ENCODE assay signal across 8 mouse cellular contexts in genomic region chr9:108001922-108002770, GRCm38 (mm10). TPM values are rescaled to one million over a fixed set of nuclear protein-coding genes. Genes with fewer than 3 reads are reported as not detected.
A peak's percentile ranks its signal among the peaks of the same experiment; 100 is the strongest.
DNase-seq lines count a peak whose midpoint lies in the region; ATAC-seq and TF ChIP-seq lines count a peak whose summit lies in the region.

Gene Ip6k1 (plus strand): TSS chr9:108002501.

- WGBS in forebrain, embryonic 13.5 days: under 1% methylated on average over 51 of the region's 51 CpGs
- under 1% methylated on average over 51 of the region's 51 CpGs for WGBS in large intestine, adult 2 months
- WGBS in liver, postnatal 0 days (ENCODE audit: insufficient replicate concordance): under 1% methylated on average over 51 of the region's 51 CpGs
- WGBS in neural tube, embryonic 14.5 days: under 1% methylated on average over 50 of the region's 51 CpGs

- peak within 1 kb of the TSS; percentile 85 for H3K4me2 ChIP-seq in forebrain, embryonic 13.5 days
- H3K4me2 ChIP-seq in liver, postnatal 0 days (ENCODE audit: low read depth, low read length): peak within 1 kb of the TSS; percentile 88
- peak within 1 kb of the TSS; percentile 77 for H3K4me2 ChIP-seq in neural tube, embryonic 14.5 days (ENCODE audit: low read depth, low read length)

- H3K27ac ChIP-seq in ES-Bruce4 (ENCODE audit: insufficient read depth, low read length): peak within 1 kb of the TSS; percentile 52
- H3K27ac ChIP-seq in forebrain, embryonic 13.5 days: peak within 1 kb of the TSS; percentile 94
- peak within 1 kb of the TSS; percentile 98 for H3K27ac ChIP-seq in liver, postnatal 0 days (ENCODE audit: low read depth)
- peak within 1 kb of the TSS; percentile 91 for H3K27ac ChIP-seq in neural tube, embryonic 14.5 days (ENCODE audit: low read depth, low read length)

- ATAC-seq in cerebellum, adult (ENCODE audit: insufficient number of reproducible peaks, low FRiP score, low TSS enrichment): peak; percentile 99
- ATAC-seq in forebrain, embryonic 13.5 days: peak; percentile 100
- ATAC-seq in liver, postnatal 0 days: peak; percentile 97
- peak; percentile 100 for ATAC-seq in neural tube, embryonic 14.5 days (ENCODE audit: low read depth)

- H3K4me1 ChIP-seq in ES-Bruce4 (ENCODE audit: control insufficient read depth, insufficient read depth, low read length): no peaks in the 10 kb centered on the region
- H3K4me1 ChIP-seq in forebrain, embryonic 13.5 days: peaks cover 28% of the 10 kb centered on the region
- H3K4me1 ChIP-seq in liver, postnatal 0 days (ENCODE audit: insufficient read depth): peaks cover 25% of the 10 kb centered on the region
- peaks cover 17% of the 10 kb centered on the region for H3K4me1 ChIP-seq in neural tube, embryonic 14.5 days (ENCODE audit: control insufficient read depth, insufficient read depth, low read length)

- TF ChIP-seq CTCF in ES-Bruce4 (IDR thresholded peaks at IDR 0.05; ENCODE audit: low read depth, low read length): no peak
- TF ChIP-seq CTCF in liver, postnatal 0 days (IDR thresholded peaks at IDR 0.05; ENCODE audit: low read depth): no peak

- no peaks in the 10 kb centered on the region for H3K36me3 ChIP-seq in ES-Bruce4 (ENCODE audit: control insufficient read depth, insufficient read depth, low read length, poor library complexity, severe bottlenecking)
- H3K36me3 ChIP-seq in forebrain, embryonic 13.5 days (ENCODE audit: poor library complexity, severe bottlenecking): no peaks in the 10 kb centered on the region
- H3K36me3 ChIP-seq in liver, postnatal 0 days (replicated peaks; ENCODE audit: insufficient read depth, low read length): 0 out of 2 replicates have a peak, but pooled peaks cover 3% of the 10 kb centered on the region
- no peaks in the 10 kb centered on the region for H3K36me3 ChIP-seq in neural tube, embryonic 14.5 days (ENCODE audit: control insufficient read depth, insufficient read depth, low read length)

- no peaks in the 10 kb centered on the region for H3K27me3 ChIP-seq in ES-Bruce4 (ENCODE audit: control insufficient read depth, insufficient read depth, low read length, poor library complexity, severe bottlenecking)
- peaks cover 4% of the 10 kb centered on the region; the same call in 1 of the 2 replicates for H3K27me3 ChIP-seq in forebrain, embryonic 13.5 days
- H3K27me3 ChIP-seq in liver, postnatal 0 days (ENCODE audit: insufficient read depth, low read length): no peaks in the 10 kb centered on the region
- no peaks in the 10 kb centered on the region for H3K27me3 ChIP-seq in neural tube, embryonic 14.5 days (ENCODE audit: control insufficient read depth, insufficient read depth, low read length)

- H3K9ac ChIP-seq in ES-Bruce4 (ENCODE audit: low read depth, poor library complexity, severe bottlenecking): peak within 1 kb of the TSS; percentile 80
- H3K9ac ChIP-seq in forebrain, embryonic 13.5 days: peak within 1 kb of the TSS; percentile 97
- H3K9ac ChIP-seq in liver, postnatal 0 days (replicated peaks): peak within 1 kb of the TSS; percentile 99
- H3K9ac ChIP-seq in neural tube, embryonic 14.5 days (replicated peaks; ENCODE audit: low read depth, low read length): peak within 1 kb of the TSS; percentile 93

- TF ChIP-seq EP300 in ES-Bruce4 (IDR thresholded peaks at IDR 0.05; ENCODE audit: insufficient read depth, low read depth, low read length): no peak
- TF ChIP-seq EP300 in liver, postnatal 0 days (IDR thresholded peaks at IDR 0.05; ENCODE audit: low read depth): no peak

- H3K9me3 ChIP-seq in ES-Bruce4 (replicated peaks; ENCODE audit: control insufficient read depth, insufficient read depth, low read length, poor library complexity, severe bottlenecking): no peaks in the 10 kb centered on the region
- H3K9me3 ChIP-seq in forebrain, embryonic 13.5 days (replicated peaks): no peaks in the 10 kb centered on the region
- no peaks in the 10 kb centered on the region for H3K9me3 ChIP-seq in liver, postnatal 0 days (ENCODE audit: low read length)
- H3K9me3 ChIP-seq in neural tube, embryonic 14.5 days (ENCODE audit: control insufficient read depth, low read length): no peaks in the 10 kb centered on the region

- DNase-seq in heart, postnatal 10 days: peak; percentile 100
- peak; percentile 100 for DNase-seq in large intestine, adult 2 months (ENCODE audit: low read depth, low spot score)
- peak; percentile 100 for DNase-seq in liver, postnatal 0 days
- peak; percentile 100 for DNase-seq in testis, postnatal 10 days (ENCODE audit: low spot score)

- peak; percentile 79 for TF ChIP-seq POLR2A in ES-Bruce4 (IDR thresholded peaks at IDR 0.05; ENCODE audit: insufficient read depth, low read length)

- H3K4me3 ChIP-seq in ES-Bruce4 (ENCODE audit: low read depth, low read length): peak within 1 kb of the TSS; percentile 90
- H3K4me3 ChIP-seq in forebrain, embryonic 13.5 days: peak within 1 kb of the TSS; percentile 99
- peak within 1 kb of the TSS; percentile 94 for H3K4me3 ChIP-seq in liver, postnatal 0 days (ENCODE audit: low read depth, low read length)
- peak within 1 kb of the TSS; percentile 97 for H3K4me3 ChIP-seq in neural tube, embryonic 14.5 days (ENCODE audit: low read depth, low read length)

- intact Hi-C loops in heart, postnatal 10 days (cut with DNase I): no loop called here

RNA-seq across cellular contexts. Expression of gene Ip6k1, which starts in this region (rescaled TPM):
- polyA plus RNA-seq in ES-Bruce4 (2011; ENCODE audit: insufficient read depth, insufficient read length, low read depth, missing spikeins): 46.9 and 49.1 TPM in 2 replicates
- polyA plus RNA-seq in forebrain, embryonic 13.5 days (2015; fragmentation: Nextera tagmentation; extraction: Ambion mirVana): 73.6 and 83.9 TPM in 2 replicates
- 10 to 100 TPM; 53.4 to 55.2 TPM for total RNA-seq in heart, postnatal 10 days (2021)
- polyA plus RNA-seq in large intestine, adult 2 months (2012; rRNA removed): 57.1 and 90.1 TPM in 2 replicates
- 18.4 and 19.8 TPM in 2 replicates for polyA plus RNA-seq in liver, postnatal 0 days (2015; fragmentation: Nextera tagmentation; extraction: Ambion mirVana)
- 53.6 and 63.5 TPM in 2 replicates for polyA plus RNA-seq in neural tube, embryonic 14.5 days (2014; fragmentation: Nextera tagmentation; extraction: Ambion mirVana)

Comparison
In these comparisons a context has a peak if more than half of its experiments do, and no peak if none do; other contexts are left out.
1. Peak in every context shown above with its lines: DNase-seq, ATAC-seq, H3K4me3 ChIP-seq and H3K27ac ChIP-seq.